Mouse (Mus musculus): ENCODE measurements around the gene Sema4f. TPM values are rescaled to one million over a fixed set of nuclear protein-coding genes. Genes with fewer than 3 reads are reported as not detected.

Gene Sema4f
- polyA plus RNA-seq, 1 experiment from 2014 or later: 5.9 TPM

Other genes with a start within 250 kb of the Sema4f start
- 94.9 and 95.0 TPM in 2 replicates for gene Pole4, start 234.4 kb downstream of the Sema4f start, polyA plus RNA-seq (2015; fragmentation: Nextera tagmentation; extraction: Ambion mirVana)
- gene Hk2, start 165.3 kb downstream of the Sema4f start, polyA plus RNA-seq (2015; fragmentation: Nextera tagmentation; extraction: Ambion mirVana): 13.4 and 16.8 TPM in 2 replicates
- gene M1ap, start 7.1 kb upstream of the Sema4f start, polyA plus RNA-seq (2015; fragmentation: Nextera tagmentation; extraction: Ambion mirVana): not detected in 2 replicates
- 2.8 and 3.8 TPM in 2 replicates for gene Dok1, start 93.7 kb upstream of the Sema4f start, polyA plus RNA-seq (2015; fragmentation: Nextera tagmentation; extraction: Ambion mirVana)
- gene Loxl3, start 94.4 kb upstream of the Sema4f start, polyA plus RNA-seq (2015; fragmentation: Nextera tagmentation; extraction: Ambion mirVana): 5.4 and 6.2 TPM in 2 replicates
- 144 and 154 TPM in 2 replicates for gene Aup1, start 114.8 kb upstream of the Sema4f start, polyA plus RNA-seq (2015; fragmentation: Nextera tagmentation; extraction: Ambion mirVana)
- 60.6 and 65.8 TPM in 2 replicates for gene Htra2, start 115.5 kb upstream of the Sema4f start, polyA plus RNA-seq (2015; fragmentation: Nextera tagmentation; extraction: Ambion mirVana)
- gene Dqx1, start 118.1 kb upstream of the Sema4f start, polyA plus RNA-seq (2015; fragmentation: Nextera tagmentation; extraction: Ambion mirVana): 0.53 and 0.59 TPM in 2 replicates
- gene Tlx2, start 130.5 kb upstream of the Sema4f start, polyA plus RNA-seq (2015; fragmentation: Nextera tagmentation; extraction: Ambion mirVana): not detected in 2 replicates
- 46.5 and 47.3 TPM in 2 replicates for gene Pcgf1, start 138.1 kb upstream of the Sema4f start, polyA plus RNA-seq (2015; fragmentation: Nextera tagmentation; extraction: Ambion mirVana)
- 0.46 TPM in 1 of 2 replicates, not detected in the other for gene Lbx2, start 146.6 kb upstream of the Sema4f start, polyA plus RNA-seq (2015; fragmentation: Nextera tagmentation; extraction: Ambion mirVana)
- gene Ccdc142, start 161.8 kb upstream of the Sema4f start, polyA plus RNA-seq (2015; fragmentation: Nextera tagmentation; extraction: Ambion mirVana): 3.5 and 4.0 TPM in 2 replicates
- gene Gm42688, start 161.8 kb upstream of the Sema4f start, polyA plus RNA-seq (2015; fragmentation: Nextera tagmentation; extraction: Ambion mirVana): 2.3 and 2.6 TPM in 2 replicates
- 141 and 151 TPM in 2 replicates for gene Mrpl53, start 169.3 kb upstream of the Sema4f start, polyA plus RNA-seq (2015; fragmentation: Nextera tagmentation; extraction: Ambion mirVana)
- gene Mogs, start 175.7 kb upstream of the Sema4f start, polyA plus RNA-seq (2015; fragmentation: Nextera tagmentation; extraction: Ambion mirVana): 13.5 and 19.2 TPM in 2 replicates
- 239 and 249 TPM in 2 replicates for gene Wbp1, start 181.8 kb upstream of the Sema4f start, polyA plus RNA-seq (2015; fragmentation: Nextera tagmentation; extraction: Ambion mirVana)
- gene Ino80b, start 185.7 kb upstream of the Sema4f start, polyA plus RNA-seq (2015; fragmentation: Nextera tagmentation; extraction: Ambion mirVana): 13.2 and 13.3 TPM in 2 replicates
- gene Rtkn, start 195.7 kb upstream of the Sema4f start, polyA plus RNA-seq (2015; fragmentation: Nextera tagmentation; extraction: Ambion mirVana): 10.4 and 10.5 TPM in 2 replicates
- 17.5 and 18.4 TPM in 2 replicates for gene Wdr54, start 216.6 kb upstream of the Sema4f start, polyA plus RNA-seq (2015; fragmentation: Nextera tagmentation; extraction: Ambion mirVana)
- 2.7 and 3.6 TPM in 2 replicates for gene 1700003E16Rik, start 216.6 kb upstream of the Sema4f start, polyA plus RNA-seq (2015; fragmentation: Nextera tagmentation; extraction: Ambion mirVana)
- 108 and 113 TPM in 2 replicates for gene Dctn1, start 226.2 kb upstream of the Sema4f start, polyA plus RNA-seq (2015; fragmentation: Nextera tagmentation; extraction: Ambion mirVana)

Measured in forebrain, embryonic 13.5 days (tissue).